Mouse (Mus musculus) left cerebral cortex, postnatal 4 days (tissue): Measurements from ENCODE around the gene Acer2. TPM values are rescaled to one million over a fixed set of nuclear protein-coding genes. Genes with fewer than 3 reads are reported as not detected.
A peak's percentile ranks its signal among the peaks of the same experiment; 100 is the strongest.

ENCODE experiments used
- DNase-seq: peaks from one replicate; pipeline ENCODE4 v3.0.0-alpha.2; 2022
- intact Hi-C: fragments of 180-260 bp; cut with DNase I; formaldehyde crosslinking; loops from one replicate; pipeline ENCODE4 v1.15.1; 2025
- total RNA-seq, 2 experiments: library from RNA; stranded (reverse); gene quantifications; 2 replicates each; pipeline ENCODE4 v1.2.3; 2021

Acer2 gene
- total RNA-seq, 2 experiments from 2014 or later = 3.5 to 3.9 TPM

DNA sequence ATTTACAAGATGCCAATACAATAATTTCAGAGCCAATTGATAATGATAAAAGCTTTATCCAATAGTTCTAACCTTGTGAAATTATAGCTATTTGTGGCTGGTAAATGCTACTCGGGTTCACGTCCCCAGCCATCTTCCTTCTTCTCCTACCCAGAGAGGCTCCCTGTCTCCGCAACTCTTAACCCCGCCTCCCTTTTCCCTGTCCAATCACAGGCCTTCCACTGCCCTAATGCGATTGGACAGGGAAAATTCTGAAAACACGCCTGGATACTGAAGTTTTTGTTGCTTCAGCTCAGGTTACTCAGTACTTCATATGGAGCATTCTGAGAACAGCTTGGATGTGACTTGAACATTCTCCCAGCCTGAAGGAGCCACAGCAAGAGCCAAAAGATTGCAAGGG is 69.1 kb downstream of the Acer2 start:
- DNase-seq = no peak
- intact Hi-C loops = no loop called here

GRCm38 (mm10) chr4:86948794-86949193 is 74.6 kb downstream of the Acer2 start:
- intact Hi-C loops = no loop called here
- DNase-seq = no peak

GRCm38 (mm10) chr4:86953519-86953918 is 79.3 kb downstream of the Acer2 start:
- intact Hi-C loops = no loop called here
- DNase-seq = no peak

GRCm38 (mm10) chr4:86955448-86955847 is 81.3 kb downstream of the Acer2 start:
- intact Hi-C loops = no loop called here

GRCm38 (mm10) chr4:86957576-86958411 is 83.6 kb downstream of the Acer2 start:
- DNase-seq = peak; percentile 76
- intact Hi-C loops = loop anchor here (2.0 kb wide), 1 partner anchor 403 kb away; no protein-coding TSS in a partner anchor

More at GRCm38 (mm10) chr4:86955448-86955847, 81.3 kb downstream of the Acer2 start:
- no peak for DNase-seq

DNA sequence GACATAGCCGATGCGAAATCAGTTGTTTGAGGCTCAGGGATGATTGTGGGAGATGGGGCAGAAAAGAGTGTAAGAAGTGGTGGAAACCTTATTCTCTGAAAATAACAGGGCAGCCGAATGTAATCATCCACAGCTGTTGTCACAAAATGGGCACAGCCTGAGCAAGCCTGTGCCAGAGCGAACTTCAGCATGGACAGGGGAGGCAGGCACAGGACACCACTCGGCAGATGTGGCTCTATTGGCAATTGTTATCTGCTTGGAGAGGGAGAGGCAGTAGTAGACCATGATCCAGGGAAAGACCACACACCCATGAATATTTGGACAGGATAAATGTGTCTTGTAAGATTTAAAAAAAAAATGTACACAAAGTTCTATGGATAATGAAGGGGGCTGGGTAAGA is 103.1 kb downstream of the Acer2 start:
- DNase-seq = no peak
- intact Hi-C loops = no loop called here

Other genes starting within 250 kb of the Acer2 start
- 10 to 100 TPM; 32.0 to 46.7 TPM for gene Plin2, start 204.3 kb upstream of the Acer2 start, total RNA-seq
- 10 to 100 TPM; 10.1 to 11.9 TPM for gene Dennd4c, start 125.8 kb upstream of the Acer2 start, total RNA-seq
- 100 to 1,000 TPM; 527 to 532 TPM for gene Rps6, start 17.0 kb upstream of the Acer2 start, total RNA-seq